Mouse (Mus musculus) hindbrain, postnatal 0 days (tissue): ENCODE measurements at regions not wholly inside any gene's neighbourhood (a gene's known extent, or its start where the extent isn't known, plus 50 kb on each side); places are given as distances from the start of the nearest gene placed in this dataset.
A peak's percentile ranks its signal among the peaks of the same experiment; 100 is the strongest.

Source experiments
- ATAC-seq: fragments of 200-750 bp; cut with Nextera tagmentation; 2 replicates; pipeline ENCODE4 v1.8.0; 2017; ENCODE audit warnings: mild to moderate bottlenecking, moderate TSS enrichment, moderate library complexity
- DNase-seq: peaks from one replicate; pipeline ENCODE4 v3.0.0-alpha.2; 2015; ENCODE audit warnings: low spot score
- H3K27ac ChIP-seq: fragments of 300-500 bp; sonication (generic); 2 replicates; pipeline ENCODE4 v1.5.1; 2014; ENCODE audit warnings: mild to moderate bottlenecking
- H3K27me3 ChIP-seq: fragments of 300-500 bp; sonication (generic); 2 replicates; pipeline ENCODE4 v1.6.1; 2014; ENCODE audit warnings: low read length, mixed read lengths; ENCODE audit not compliant: insufficient read depth
- H3K36me3 ChIP-seq: fragments of 300-500 bp; sonication (generic); 2 replicates; pipeline ENCODE4 v1.6.1; 2014; ENCODE audit warnings: low read length, mixed read lengths; ENCODE audit not compliant: insufficient read depth
- H3K4me1 ChIP-seq: fragments of 300-500 bp; sonication (generic); 2 replicates; pipeline ENCODE4 v1.6.1; 2014; ENCODE audit warnings: antibody characterized with exemption, low read length, mixed read lengths; ENCODE audit not compliant: insufficient read depth
- H3K4me2 ChIP-seq: fragments of 300-500 bp; sonication (generic); 2 replicates; pipeline ENCODE4 v1.6.1; 2014; ENCODE audit warnings: low read depth, mild to moderate bottlenecking, low read length, moderate library complexity, mixed read lengths
- H3K4me3 ChIP-seq: fragments of 300-500 bp; sonication (generic); 2 replicates; pipeline ENCODE4 v1.5.1; 2014; ENCODE audit warnings: low read length
- H3K9ac ChIP-seq: fragments of 300-500 bp; sonication (generic); replicated peaks from 2 replicates; pipeline ENCODE4 v1.6.1; 2014; ENCODE audit warnings: mild to moderate bottlenecking, low read length, moderate library complexity, mixed read lengths
- H3K9me3 ChIP-seq: fragments of 300-500 bp; sonication (generic); 2 replicates; pipeline ENCODE4 v1.6.1; 2016; ENCODE audit warnings: low read length, mixed read lengths
- CTCF ChIP-seq: IDR thresholded peaks from 2 replicates; pipeline ENCODE4 v1.5.1; 2016; ENCODE audit warnings: antibody characterized with exemption, control low read depth, low read depth
- WGBS: fragments of 180-500 bp; shearing (Covaris S2); extraction: QIAGEN DNeasy Blood & Tissue Kit; methylation state at CpG from one replicate; pipeline ENCODE4 v1.1.7; 2014; 5-methylcytosine and 5-hydroxymethylcytosine counted together

DNA sequence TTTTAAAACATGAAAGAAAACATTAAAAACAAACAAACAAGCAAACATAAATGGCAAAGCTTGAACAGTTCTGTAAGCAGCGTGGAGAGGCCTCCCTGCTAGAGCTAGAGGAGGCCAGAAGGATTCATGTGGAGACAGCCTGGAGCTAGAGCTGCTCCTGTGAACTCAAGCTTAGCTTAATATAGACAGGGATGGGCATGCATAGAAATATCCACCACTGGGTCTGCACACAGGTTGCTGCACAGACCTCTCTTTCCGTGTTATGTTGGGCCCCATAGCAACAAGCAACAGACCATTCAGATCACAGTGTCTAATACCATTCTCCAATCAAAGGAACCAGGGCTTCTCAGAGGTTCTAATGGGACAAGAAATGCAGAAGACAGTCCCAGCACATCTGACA lies 122.9 kb upstream of the Magi3 start:
- no peaks in the 10 kb centered on the region for H3K27me3 ChIP-seq
- H3K9ac ChIP-seq: no peak overlapping the region
- no peak overlapping the region for H3K4me3 ChIP-seq
- H3K4me1 ChIP-seq: no peaks in the 10 kb centered on the region
- WGBS: 60% methylated on average over 2 of the region's 2 CpGs
- no peak overlapping the region for H3K27ac ChIP-seq
- ATAC-seq (peak; percentile 43; the same call in 1 of the 2 replicates), DNase-seq (no peak)
- no peaks in the 10 kb centered on the region for H3K36me3 ChIP-seq
- no peaks in the 10 kb centered on the region for H3K9me3 ChIP-seq
- TF ChIP-seq CTCF: no peak
- H3K4me2 ChIP-seq: no peak overlapping the region

DNA sequence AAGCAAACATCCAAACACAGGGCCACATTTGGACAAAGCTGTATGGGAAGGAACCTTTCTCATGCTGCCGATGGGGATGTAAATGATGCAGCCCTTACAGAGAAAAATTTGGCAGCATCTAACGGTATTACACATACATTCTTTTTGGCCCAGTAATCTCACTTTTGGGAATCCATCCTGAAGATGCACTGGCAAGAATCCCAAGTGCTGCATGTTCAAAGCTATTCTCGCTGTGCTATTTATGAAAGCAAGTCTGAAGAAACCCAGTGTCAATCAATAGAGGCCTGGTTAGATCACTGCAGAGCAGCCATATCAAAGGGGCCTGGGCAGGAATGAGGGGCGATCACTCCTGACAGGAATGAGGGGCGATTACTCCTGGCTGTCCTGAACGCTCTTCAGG lies 122.0 kb upstream of the Magi3 start:
- no peak overlapping the region for H3K4me3 ChIP-seq
- no peaks in the 10 kb centered on the region for H3K9me3 ChIP-seq
- no peak overlapping the region for H3K4me2 ChIP-seq
- H3K9ac ChIP-seq: 0 out of 2 replicates have a peak overlapping the region, but pooled peaks have one; percentile 24
- no peak overlapping the region for H3K27ac ChIP-seq
- no peak for TF ChIP-seq CTCF
- WGBS: 46% methylated on average over 6 of the region's 6 CpGs
- ATAC-seq: no peak
- H3K4me1 ChIP-seq: no peaks in the 10 kb centered on the region
- no peaks in the 10 kb centered on the region for H3K36me3 ChIP-seq
- peak; percentile 51 for DNase-seq
- H3K27me3 ChIP-seq: no peaks in the 10 kb centered on the region

- Histone ChIP-seq H3K27me3 (no peaks in the 10 kb centered on the region), H3K9ac (no peak overlapping the region), H3K27ac (no peak overlapping the region), H3K4me3 (no peak overlapping the region), H3K4me1 (peaks cover 4% of the 10 kb centered on the region; the same call in 1 of the 2 replicates), H3K9me3 (no peaks in the 10 kb centered on the region), H3K36me3 (no peaks in the 10 kb centered on the region), H3K4me2 (no peak overlapping the region)
- WGBS: 66% methylated on average over 2 of the region's 2 CpGs
- DNase-seq (no peak), ATAC-seq (no peak)
- no peak for TF ChIP-seq CTCF
These were observed 120.2 kb upstream of the Magi3 start for GRCm38 (mm10) chr3:104340331-104340730.

- Histone ChIP-seq H3K4me1 (peaks cover 4% of the 10 kb centered on the region), H3K9me3 (no peaks in the 10 kb centered on the region), H3K36me3 (no peaks in the 10 kb centered on the region), H3K27ac (0 out of 2 replicates have a peak overlapping the region, but pooled peaks have one; percentile 32), H3K4me3 (no peak overlapping the region), H3K4me2 (no peak overlapping the region), H3K9ac (no peak overlapping the region), H3K27me3 (no peaks in the 10 kb centered on the region)
- DNase-seq (peak; percentile 56), ATAC-seq (peak; percentile 41)
- 31% methylated on average over 5 of the region's 5 CpGs for WGBS
- no peak for TF ChIP-seq CTCF
These were observed 116.7 kb upstream of the Magi3 start for GRCm38 (mm10) chr3:104336867-104337266.

- H3K9me3 ChIP-seq: no peaks in the 10 kb centered on the region
- ATAC-seq: peak; percentile 44
- 30% methylated on average over 4 of the region's 4 CpGs for WGBS
- H3K4me2 ChIP-seq: no peak overlapping the region
- H3K4me1 ChIP-seq: peaks cover 4% of the 10 kb centered on the region
- H3K27me3 ChIP-seq: no peaks in the 10 kb centered on the region
- peak overlapping the region; percentile 32; the same call in 1 of the 2 replicates for H3K27ac ChIP-seq
- no peaks in the 10 kb centered on the region for H3K36me3 ChIP-seq
- TF ChIP-seq CTCF: no peak
- H3K9ac ChIP-seq: no peak overlapping the region
- DNase-seq: peak; percentile 61
- H3K4me3 ChIP-seq: no peak overlapping the region
These were observed 116.1 kb upstream of the Magi3 start for GRCm38 (mm10) chr3:104336308-104336707.

DNA sequence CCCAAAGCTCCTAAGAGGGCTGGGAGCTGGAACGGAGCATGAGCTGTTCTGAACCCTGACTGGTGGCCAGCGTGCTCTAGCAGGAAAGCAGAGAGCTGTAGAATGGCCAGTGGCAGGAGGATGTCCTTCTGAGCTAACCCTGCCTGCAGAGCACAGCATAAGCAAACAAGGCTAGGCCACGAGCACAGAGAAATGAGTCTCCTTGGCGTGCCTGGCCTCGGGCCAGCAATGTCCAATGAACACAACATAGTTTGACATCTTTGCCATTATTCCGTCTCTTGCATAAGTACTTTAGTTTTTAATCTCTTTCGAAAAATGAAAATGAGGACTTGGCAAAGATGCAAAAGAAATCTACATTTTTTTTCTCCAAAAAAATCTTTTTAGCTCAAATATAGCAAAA lies 114.6 kb upstream of the Magi3 start:
- 54% methylated on average over 7 of the region's 7 CpGs for WGBS
- no peak for DNase-seq
- no peak overlapping the region for H3K4me3 ChIP-seq
- H3K9ac ChIP-seq: no peak overlapping the region
- no peaks in the 10 kb centered on the region for H3K27me3 ChIP-seq
- no peaks in the 10 kb centered on the region for H3K9me3 ChIP-seq
- ATAC-seq: no peak
- H3K36me3 ChIP-seq: no peaks in the 10 kb centered on the region
- H3K4me2 ChIP-seq: no peak overlapping the region
- H3K4me1 ChIP-seq: peaks cover 4% of the 10 kb centered on the region
- no peak overlapping the region for H3K27ac ChIP-seq
- no peak for TF ChIP-seq CTCF

DNA sequence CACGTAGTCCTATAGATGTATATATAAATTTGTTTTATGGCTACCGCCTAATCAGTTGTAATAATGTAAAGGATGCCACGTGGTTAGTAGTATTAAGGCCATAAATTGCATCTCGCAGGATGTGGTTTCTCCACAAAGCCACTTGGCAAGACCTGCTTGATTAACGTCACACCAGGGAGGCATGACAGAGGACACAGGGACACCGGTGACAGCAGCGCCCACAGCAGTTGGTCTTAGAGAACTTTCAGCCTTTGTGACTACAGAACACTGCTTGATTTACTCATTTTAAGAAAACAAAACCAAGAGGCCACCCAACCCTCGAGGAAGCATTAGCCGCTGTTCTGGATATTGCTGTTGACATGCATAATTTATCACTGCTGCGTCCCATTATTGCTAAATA lies 113.2 kb upstream of the Magi3 start:
- ATAC-seq: no peak
- no peak overlapping the region for H3K9ac ChIP-seq
- no peak overlapping the region for H3K27ac ChIP-seq
- no peaks in the 10 kb centered on the region for H3K36me3 ChIP-seq
- H3K4me1 ChIP-seq: peaks cover 4% of the 10 kb centered on the region
- H3K9me3 ChIP-seq: no peaks in the 10 kb centered on the region
- no peak for TF ChIP-seq CTCF
- no peak overlapping the region for H3K4me3 ChIP-seq
- no peak for DNase-seq
- 59% methylated on average over 10 of the region's 10 CpGs for WGBS
- H3K27me3 ChIP-seq: no peaks in the 10 kb centered on the region
- H3K4me2 ChIP-seq: no peak overlapping the region
